Mouse (Mus musculus): ENCODE data around the gene Slc25a45.

GRCm38 (mm10) chr19:5842785-5843730, 34.5 kb upstream of the Slc25a45 start:
- no peak for TF ChIP-seq CTCF (IDR thresholded peaks at IDR 0.05; ENCODE audit: low read depth, low read length)
- TF ChIP-seq POLR2A (IDR thresholded peaks at IDR 0.05; ENCODE audit: insufficient read depth, low read length) = peak; percentile 17
